Mouse (Mus musculus): Measurements from ENCODE around the gene Spsb2.
"Not testable (repeated sequence)": the region's sequence is repeated elsewhere in the genome, so short reads cannot be mapped to it uniquely, and the experiment has no call there.

Spsb2 gene

DNA sequence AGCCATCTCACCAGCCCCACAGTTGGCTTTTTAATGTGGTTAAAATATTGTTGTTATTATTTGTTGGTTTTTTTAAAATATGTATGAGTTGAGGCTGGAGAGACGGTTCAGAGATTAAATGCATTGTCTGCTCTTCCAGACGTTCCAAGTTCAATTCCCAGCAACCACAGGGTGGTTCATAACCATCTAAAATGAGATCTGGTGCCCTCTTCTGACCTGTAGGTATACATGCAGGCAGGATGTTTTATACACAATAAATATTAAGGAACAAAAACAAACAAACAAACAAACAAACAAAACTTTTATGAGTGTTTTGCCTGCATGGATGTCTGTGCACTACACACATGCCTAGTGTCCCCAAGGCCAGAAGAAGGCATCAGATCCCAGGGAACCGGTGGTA lies 5.4 kb upstream of the Spsb2 start:
- DNase-seq (ENCODE audit: low spot score) = no peak

DNA sequence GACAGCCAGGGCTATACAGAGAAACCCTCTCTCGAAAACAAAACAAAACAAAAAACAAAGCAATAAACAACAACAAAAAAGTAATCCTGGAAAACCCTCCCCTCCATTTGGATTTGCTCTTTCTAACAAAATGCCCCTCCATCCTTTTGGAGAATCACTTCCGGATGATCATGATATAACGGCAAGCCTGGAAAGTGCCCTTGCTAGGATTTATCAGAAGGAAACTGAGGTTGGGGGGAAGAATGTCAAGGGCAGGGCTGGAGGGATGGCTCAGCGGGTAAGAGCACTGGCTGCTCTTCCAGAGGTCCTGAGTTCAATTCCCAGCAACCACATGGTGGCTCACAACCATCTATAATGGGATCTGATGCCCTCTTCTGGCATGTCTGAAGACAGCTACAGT lies 4.8 kb upstream of the Spsb2 start:
- DNase-seq (ENCODE audit: low spot score) = not testable (repeated sequence)

GRCm38 (mm10) chr6:124804341-124804740 lies 4.1 kb upstream of the Spsb2 start:
- no peak for DNase-seq (ENCODE audit: low spot score)

DNA sequence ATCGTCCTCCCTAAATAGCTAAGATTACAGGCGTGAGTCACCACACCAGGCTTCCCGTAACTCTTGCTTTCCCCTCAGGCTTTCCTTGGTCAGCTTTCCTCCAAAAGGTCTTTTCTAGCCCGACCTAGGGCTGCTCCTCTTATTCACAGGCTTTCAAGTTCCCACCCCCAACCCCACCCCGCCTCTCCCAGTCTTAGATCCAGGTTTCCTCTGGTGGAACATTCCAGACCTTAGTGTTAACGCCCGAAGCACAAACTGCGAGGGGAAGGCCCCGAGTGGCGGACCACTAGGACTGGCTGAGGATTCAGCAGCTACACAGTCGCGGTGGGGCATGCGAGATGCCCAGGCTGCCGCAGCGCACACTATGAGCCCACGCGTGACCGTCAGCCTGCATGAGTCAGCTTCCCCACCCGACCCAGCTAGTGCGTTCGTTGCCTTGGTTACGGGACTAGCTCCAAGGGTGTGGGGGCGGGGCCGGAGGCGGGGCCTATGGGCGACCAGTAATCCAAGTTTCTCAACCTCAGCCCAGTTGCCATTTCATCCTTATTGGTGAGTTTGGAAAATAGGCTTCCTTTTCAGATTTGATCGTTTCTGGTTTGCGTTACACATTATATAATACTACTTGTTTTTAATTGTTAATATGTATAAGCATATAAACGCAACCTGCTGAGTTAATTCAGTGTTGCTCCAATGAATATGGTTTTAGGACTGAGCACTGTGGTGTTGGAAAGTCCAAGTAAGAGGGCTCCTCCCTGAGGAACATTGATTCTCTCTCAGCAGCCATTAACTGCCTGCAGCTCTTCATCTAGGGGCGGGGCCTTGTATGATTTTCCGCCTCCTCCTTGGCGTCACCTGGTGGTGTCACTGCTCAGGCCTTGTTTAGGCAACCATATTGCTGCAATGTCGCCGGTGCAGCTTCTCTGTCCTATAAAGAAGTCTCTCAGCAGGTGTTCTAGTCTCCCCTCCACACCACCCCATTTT lies 2.8 kb upstream of the Spsb2 start:
- DNase-seq (ENCODE audit: low spot score) = peak; percentile 97

- no peak for DNase-seq (ENCODE audit: low spot score)
Measured at GRCm38 (mm10) chr6:124806446-124807140, 1.9 kb upstream of the Spsb2 start.

- no peak for DNase-seq (ENCODE audit: low spot score)
Measured at GRCm38 (mm10) chr6:124807366-124807765, 1.1 kb upstream of the Spsb2 start.

GRCm38 (mm10) chr6:124807986-124808357 lies 489 bp upstream of the Spsb2 start:
- DNase-seq (ENCODE audit: low spot score) = no peak

GRCm38 (mm10) chr6:124809052-124809774 lies 752 bp downstream of the Spsb2 start:
- DNase-seq (ENCODE audit: low spot score) = peak; percentile 92

- no peak for DNase-seq (ENCODE audit: low spot score)
Measured at GRCm38 (mm10) chr6:124809775-124810538, 1.5 kb downstream of the Spsb2 start.

DNA sequence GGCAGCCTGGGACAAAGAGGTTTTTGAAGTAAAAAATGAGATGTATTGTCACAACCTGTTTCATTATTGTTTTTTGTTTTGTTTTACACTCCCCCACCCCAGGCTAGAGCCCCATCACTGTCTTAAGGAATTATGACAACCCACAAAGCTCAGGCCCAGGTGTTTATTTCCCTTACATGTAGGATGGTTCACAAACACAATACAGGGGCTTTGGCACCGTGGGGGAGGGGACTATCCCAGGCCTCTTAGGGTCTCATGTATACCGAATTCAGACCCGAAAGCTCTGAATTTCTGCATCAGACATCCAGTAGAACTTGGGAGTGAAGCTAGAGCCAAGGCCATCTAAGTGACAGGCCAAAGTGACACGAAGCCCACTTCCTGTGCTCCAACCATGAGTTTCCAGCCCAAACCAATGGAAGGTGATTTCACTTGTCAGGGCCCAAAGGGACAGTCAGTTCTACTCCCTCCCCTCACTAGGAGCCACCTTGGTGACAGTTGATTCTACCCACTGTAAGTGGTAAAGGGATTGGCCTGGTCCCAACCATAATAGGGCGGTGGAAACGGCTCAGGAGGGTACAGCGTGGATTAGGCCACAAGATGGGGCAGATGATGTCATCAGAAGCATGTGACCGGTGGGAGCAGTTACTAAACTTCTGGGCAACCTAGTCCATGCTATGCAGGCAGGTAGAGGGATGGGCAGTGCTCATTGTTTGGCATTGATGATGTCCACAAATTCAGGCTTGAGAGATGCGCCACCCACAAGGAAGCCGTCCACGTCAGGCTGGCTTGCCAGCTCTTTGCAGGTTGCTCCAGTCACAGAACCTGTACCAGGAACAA lies 2.3 kb downstream of the Spsb2 start:
- not testable (repeated sequence) for DNase-seq (ENCODE audit: low spot score)

- no peak for DNase-seq (ENCODE audit: low spot score)
Measured at GRCm38 (mm10) chr6:124811403-124811665, 2.9 kb downstream of the Spsb2 start.

DNA sequence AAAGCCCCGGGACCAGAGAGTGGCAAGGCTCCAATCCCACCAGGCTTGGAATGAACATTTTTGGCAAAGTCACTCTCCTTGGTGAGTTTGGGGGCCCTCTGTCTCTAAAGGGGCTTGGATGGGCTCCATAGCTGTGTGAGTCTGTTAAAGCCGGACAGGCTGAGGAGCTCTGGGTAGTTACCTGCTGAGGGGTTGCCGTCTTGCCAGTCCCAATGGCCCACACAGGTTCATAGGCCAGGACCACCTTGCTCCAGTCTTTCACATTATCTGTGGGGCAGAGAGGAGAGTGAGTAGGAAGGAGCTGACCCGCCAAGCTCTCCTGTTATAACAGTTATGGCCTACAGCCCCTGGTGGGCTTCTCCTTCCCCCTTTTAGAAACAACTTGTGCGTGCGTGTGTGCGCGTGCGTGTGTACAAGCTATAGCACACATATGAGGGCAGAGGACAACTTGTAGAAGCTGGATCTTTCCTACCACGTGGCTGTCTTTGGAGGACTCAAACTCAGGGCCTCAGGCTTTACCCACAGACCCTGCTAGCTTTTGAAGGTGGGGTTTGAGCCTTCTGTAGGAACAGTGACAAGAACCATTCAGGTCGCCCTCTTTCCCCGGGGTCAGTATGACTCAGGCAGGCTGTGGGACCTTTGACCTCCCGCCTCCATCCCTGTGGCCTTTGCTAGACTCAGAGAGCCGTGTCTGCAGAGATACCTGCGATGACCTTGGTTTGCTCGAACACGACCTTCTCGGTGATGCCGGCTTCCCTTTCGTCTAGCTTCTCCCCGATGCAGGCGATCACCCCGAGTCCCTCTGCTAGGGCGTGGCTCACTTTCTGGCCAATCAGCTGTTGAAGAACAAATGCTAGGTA lies 3.5 kb downstream of the Spsb2 start:
- no peak for DNase-seq (ENCODE audit: low spot score)

DNA sequence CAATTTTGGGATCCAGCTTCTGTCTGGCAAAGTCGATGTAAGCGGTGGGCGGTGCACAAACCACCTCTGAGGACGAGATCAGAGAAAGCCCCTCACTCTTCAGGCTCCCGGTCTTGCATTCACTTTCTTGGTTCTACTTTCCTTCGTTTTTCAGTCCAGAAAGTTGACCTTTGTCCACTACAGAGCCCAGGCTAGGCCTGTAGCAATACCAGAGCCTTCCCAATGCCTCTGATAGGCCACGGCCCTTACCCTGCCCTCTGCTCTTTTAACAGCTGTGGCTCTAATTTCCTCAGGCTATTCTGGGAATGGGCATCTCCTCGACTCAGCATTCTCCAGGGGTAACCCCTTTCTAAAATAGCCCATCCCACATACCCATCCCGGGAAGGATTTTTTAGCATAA lies 4.4 kb downstream of the Spsb2 start:
- peak; percentile 45 for DNase-seq (ENCODE audit: low spot score)

- peak; percentile 84 for DNase-seq (ENCODE audit: low spot score)
Measured at GRCm38 (mm10) chr6:124813496-124813895, 5.0 kb downstream of the Spsb2 start.

GRCm38 (mm10) chr6:124813933-124814332 lies 5.5 kb downstream of the Spsb2 start, which contains the start of gene Tpi1:
Gene Tpi1, minus strand, starts transcription at chr6:124814296.
- DNase-seq (ENCODE audit: low spot score) = peak; percentile 96

DNA sequence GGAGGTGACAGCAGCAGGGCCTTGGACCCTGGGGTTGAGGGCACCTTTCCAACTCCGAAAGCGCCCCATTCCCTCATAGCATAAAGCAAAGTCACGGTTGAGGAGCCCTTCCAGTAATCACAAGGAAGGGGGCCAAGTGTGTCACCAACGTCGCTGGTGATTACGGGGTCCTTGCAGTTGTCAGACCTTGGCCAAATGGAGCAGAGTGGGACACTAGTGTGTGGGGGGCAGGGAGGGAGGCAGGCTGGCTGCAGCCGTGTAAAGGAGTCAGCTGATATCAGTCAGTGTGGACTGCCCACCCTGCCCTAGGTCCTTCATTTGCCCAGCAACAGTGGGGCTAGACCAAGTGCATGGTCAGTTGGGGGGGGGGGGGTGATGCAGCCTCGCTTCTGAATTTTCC lies 6.0 kb downstream of the Spsb2 start:
- no peak for DNase-seq (ENCODE audit: low spot score)

- no peak for DNase-seq (ENCODE audit: low spot score)
Measured at GRCm38 (mm10) chr6:124814858-124815774, 6.7 kb downstream of the Spsb2 start.

GRCm38 (mm10) chr6:124816611-124817010 lies 8.2 kb downstream of the Spsb2 start:
- no peak for DNase-seq (ENCODE audit: low spot score)

- no peak for DNase-seq (ENCODE audit: low spot score)
Measured at GRCm38 (mm10) chr6:124817125-124817524, 8.7 kb downstream of the Spsb2 start.
